Mouse (Mus musculus): ENCODE data around the gene Prrx2.

GRCm38 (mm10) chr2:30915376-30915775 is 80.6 kb downstream of the Prrx2 start:
- TF ChIP-seq CTCF (IDR thresholded peaks at IDR 0.05; ENCODE audit: control insufficient read depth, insufficient read depth, low read length) (no peak), POLR2A (IDR thresholded peaks at IDR 0.05; ENCODE audit: borderline replicate concordance, control insufficient read depth, low read depth, low read length) (no peak)

Data from bone marrow, adult 2 months (tissue).